Mouse (Mus musculus) lung, embryonic 15.5 days (tissue): ENCODE measurements around the gene Nceh1. TPM values are rescaled to one million over a fixed set of nuclear protein-coding genes. Genes with fewer than 3 reads are reported as not detected.
"Not testable (repeated sequence)": the region's sequence is repeated elsewhere in the genome, so short reads cannot be mapped to it uniquely, and the experiment has no call there.

Source experiments
- ATAC-seq: fragments of 200-750 bp; cut with Nextera tagmentation; 2 replicates; pipeline ENCODE4 v1.8.0; 2017; ENCODE audit warnings: moderate number of reproducible peaks, borderline replicate concordance; ENCODE audit not compliant: low FRiP score, low TSS enrichment; ENCODE audit errors: extremely low read depth
- H3K27ac ChIP-seq: fragments of 300-500 bp; sonication (generic); 2 replicates; pipeline ENCODE4 v1.5.1; 2015; ENCODE audit warnings: moderate library complexity, mild to moderate bottlenecking, inconsistent platforms
- H3K27me3 ChIP-seq: fragments of 300-500 bp; sonication (generic); 2 replicates; pipeline ENCODE4 v1.6.1; 2015; ENCODE audit warnings: inconsistent platforms
- H3K36me3 ChIP-seq: fragments of 300-500 bp; sonication (generic); 2 replicates; pipeline ENCODE4 v1.6.1; 2015; ENCODE audit warnings: inconsistent platforms
- H3K4me1 ChIP-seq: fragments of 300-500 bp; sonication (generic); 2 replicates; pipeline ENCODE4 v1.6.1; 2015; ENCODE audit warnings: inconsistent platforms
- H3K4me2 ChIP-seq: fragments of 300-500 bp; sonication (generic); 2 replicates; pipeline ENCODE4 v1.6.1; 2015; ENCODE audit warnings: inconsistent platforms, mild to moderate bottlenecking, moderate library complexity
- H3K4me3 ChIP-seq: fragments of 300-500 bp; sonication (generic); 2 replicates; pipeline ENCODE4 v1.5.1; 2015; ENCODE audit warnings: mild to moderate bottlenecking, inconsistent platforms
- H3K9ac ChIP-seq: fragments of 300-500 bp; sonication (generic); 2 replicates; pipeline ENCODE4 v1.6.1; 2015; ENCODE audit warnings: inconsistent platforms
- H3K9me3 ChIP-seq: fragments of 300-500 bp; sonication (generic); 2 replicates; pipeline ENCODE4 v1.6.1; 2016; ENCODE audit warnings: inconsistent platforms
- WGBS: fragments of 180-500 bp; shearing (Covaris S2); methylation state at CpG from one replicate; pipeline ENCODE4 v1.1.7; 2015; 5-methylcytosine and 5-hydroxymethylcytosine counted together
- polyA plus RNA-seq: library from polyadenylated mRNA; unstranded; fragments of >200 nt; fragmentation: Nextera tagmentation; extraction: Ambion mirVana; gene quantifications from 2 replicates; pipeline ENCODE4 v1.2.1, GENCODE M21; 2015

Nceh1 gene
- polyA plus RNA-seq, 1 experiment from 2014 or later = 8.5 TPM

GRCm38 (mm10) chr3:27272926-27273745, 90.4 kb downstream of the Nceh1 start:
- no peak overlapping the region for H3K27ac ChIP-seq
- H3K4me2 ChIP-seq = no peak overlapping the region

GRCm38 (mm10) chr3:27279286-27279925, 96.6 kb downstream of the Nceh1 start:
- not testable (repeated sequence) for ATAC-seq, H3K9ac ChIP-seq, H3K36me3 ChIP-seq, H3K27me3 ChIP-seq, H3K4me2 ChIP-seq, H3K9me3 ChIP-seq, H3K4me3 ChIP-seq, H3K27ac ChIP-seq
- 96% methylated on average over 14 of the region's 14 CpGs for WGBS
- peaks cover 21% of the 10 kb centered on the region for H3K4me1 ChIP-seq

More at GRCm38 (mm10) chr3:27272926-27273745, 90.4 kb downstream of the Nceh1 start:
- Histone ChIP-seq H3K4me1 (peaks cover 16% of the 10 kb centered on the region; the same call in 1 of the 2 replicates), H3K27me3 (no peaks in the 10 kb centered on the region), H3K36me3 (no peaks in the 10 kb centered on the region), H3K9me3 (no peaks in the 10 kb centered on the region), H3K4me3 (no peak overlapping the region), H3K9ac (no peak overlapping the region)
- no peak for ATAC-seq
- 35% methylated on average over 7 of the region's 7 CpGs for WGBS

GRCm38 (mm10) chr3:27280280-27280749, 97.5 kb downstream of the Nceh1 start:
- 0 out of 2 replicates have a peak, but pooled peaks have one; percentile 46 for ATAC-seq
- Histone ChIP-seq H3K27ac (peak overlapping the region; percentile 53), H3K4me2 (no peak overlapping the region), H3K36me3 (no peaks in the 10 kb centered on the region), H3K4me1 (peaks cover 21% of the 10 kb centered on the region), H3K9ac (no peak overlapping the region), H3K4me3 (no peak overlapping the region), H3K9me3 (no peaks in the 10 kb centered on the region), H3K27me3 (no peaks in the 10 kb centered on the region)
- 43% methylated on average over 11 of the region's 11 CpGs for WGBS

- 9% methylated on average over 27 of the region's 27 CpGs for WGBS
- no peaks in the 10 kb centered on the region for H3K9me3 ChIP-seq
- H3K27me3 ChIP-seq = no peaks in the 10 kb centered on the region
- no peak overlapping the region for H3K9ac ChIP-seq
- H3K27ac ChIP-seq = no peak overlapping the region
- no peak for ATAC-seq
- peaks cover 21% of the 10 kb centered on the region for H3K4me1 ChIP-seq
- peak overlapping the region; percentile 43 for H3K4me2 ChIP-seq
- peak overlapping the region; percentile 11 for H3K4me3 ChIP-seq
- no peaks in the 10 kb centered on the region for H3K36me3 ChIP-seq
Measured at GRCm38 (mm10) chr3:27283071-27283713, 100.4 kb downstream of the Nceh1 start.

- Histone ChIP-seq H3K27ac (no peak overlapping the region), H3K27me3 (no peaks in the 10 kb centered on the region), H3K36me3 (no peaks in the 10 kb centered on the region), H3K9ac (no peak overlapping the region), H3K4me1 (peaks cover 23% of the 10 kb centered on the region), H3K9me3 (no peaks in the 10 kb centered on the region), H3K4me2 (peak overlapping the region; percentile 43; the same call in 1 of the 2 replicates), H3K4me3 (no peak overlapping the region)
- ATAC-seq = no peak
- 58% methylated on average over 7 of the region's 7 CpGs for WGBS
Measured at GRCm38 (mm10) chr3:27283796-27284195, 101.0 kb downstream of the Nceh1 start.

DNA sequence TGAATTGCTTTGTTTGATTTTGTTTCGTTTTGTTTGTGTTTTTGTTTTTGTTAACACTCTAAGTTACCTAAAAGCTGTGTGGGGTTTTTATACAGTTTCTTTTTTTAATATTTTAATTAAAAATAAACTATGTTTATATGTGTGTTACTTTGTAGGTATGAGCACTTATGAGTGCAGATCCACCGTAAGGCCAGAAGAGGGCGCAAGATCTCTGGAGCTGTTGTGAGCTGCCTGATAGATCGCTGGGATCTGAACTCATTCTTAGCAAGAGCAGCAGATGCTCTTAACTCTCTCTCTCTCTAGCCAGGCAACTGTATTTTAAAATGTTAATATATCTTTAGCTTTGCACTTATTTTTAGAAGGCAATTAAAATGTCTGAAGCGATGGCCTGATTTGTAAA, 101.5 kb downstream of the Nceh1 start:
- no peak overlapping the region for H3K9ac ChIP-seq
- no peak overlapping the region for H3K4me2 ChIP-seq
- ATAC-seq = no peak
- H3K27ac ChIP-seq = no peak overlapping the region
- no peak overlapping the region for H3K4me3 ChIP-seq
- no peaks in the 10 kb centered on the region for H3K27me3 ChIP-seq
- WGBS = 91% methylated on average over 5 of the region's 5 CpGs
- no peaks in the 10 kb centered on the region for H3K36me3 ChIP-seq
- peaks cover 25% of the 10 kb centered on the region for H3K4me1 ChIP-seq
- H3K9me3 ChIP-seq = no peaks in the 10 kb centered on the region

- H3K4me2 ChIP-seq = no peak overlapping the region
- H3K36me3 ChIP-seq = no peaks in the 10 kb centered on the region
- peaks cover 25% of the 10 kb centered on the region for H3K4me1 ChIP-seq
- WGBS = 43% methylated on average over 9 of the region's 9 CpGs
- ATAC-seq = no peak; the same call in 1 of the 2 replicates
- no peaks in the 10 kb centered on the region for H3K27me3 ChIP-seq
- H3K9me3 ChIP-seq = no peaks in the 10 kb centered on the region
- no peak overlapping the region for H3K4me3 ChIP-seq
- H3K9ac ChIP-seq = no peak overlapping the region
- 0 out of 2 replicates have a peak overlapping the region, but pooled peaks have one; percentile 29 for H3K27ac ChIP-seq
Measured at GRCm38 (mm10) chr3:27285072-27285471, 102.3 kb downstream of the Nceh1 start.

GRCm38 (mm10) chr3:27288301-27288700, 105.5 kb downstream of the Nceh1 start:
- Histone ChIP-seq H3K9ac (no peak overlapping the region), H3K4me3 (no peak overlapping the region), H3K27ac (peak overlapping the region; percentile 36), H3K27me3 (no peaks in the 10 kb centered on the region), H3K4me2 (no peak overlapping the region), H3K4me1 (peaks cover 5% of the 10 kb centered on the region), H3K9me3 (no peaks in the 10 kb centered on the region), H3K36me3 (no peaks in the 10 kb centered on the region)
- ATAC-seq = no peak
- WGBS = 45% methylated on average over 2 of the region's 2 CpGs

DNA sequence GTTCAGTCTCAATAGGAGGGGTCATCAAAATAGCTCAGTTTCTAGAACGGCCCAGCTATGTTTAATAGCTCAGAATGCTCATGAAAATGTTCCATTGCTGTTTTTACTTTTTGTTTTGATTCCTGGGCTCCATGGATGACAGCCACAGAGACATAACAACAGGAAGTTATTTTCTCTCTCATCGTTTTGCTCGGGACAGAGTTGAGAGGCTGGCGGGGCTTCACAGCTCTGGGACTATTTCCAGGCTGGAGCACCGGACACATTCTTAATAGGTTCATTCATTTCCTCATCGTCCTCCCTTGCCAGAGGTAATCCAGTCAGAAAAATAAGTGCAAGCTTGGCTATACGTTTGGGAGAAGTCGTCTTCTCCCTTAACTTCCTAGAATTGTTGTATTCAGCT, 106.1 kb downstream of the Nceh1 start:
- ATAC-seq = no peak
- no peaks in the 10 kb centered on the region for H3K27me3 ChIP-seq
- 10% methylated on average over 8 of the region's 8 CpGs for WGBS
- H3K4me3 ChIP-seq = no peak overlapping the region
- no peaks in the 10 kb centered on the region for H3K9me3 ChIP-seq
- peak overlapping the region; percentile 36; the same call in 1 of the 2 replicates for H3K27ac ChIP-seq
- H3K4me2 ChIP-seq = no peak overlapping the region
- H3K9ac ChIP-seq = no peak overlapping the region
- no peaks in the 10 kb centered on the region for H3K36me3 ChIP-seq
- peaks cover 5% of the 10 kb centered on the region for H3K4me1 ChIP-seq

- no peak overlapping the region for H3K4me2 ChIP-seq
- no peak overlapping the region for H3K27ac ChIP-seq
- 90% methylated on average over 5 of the region's 5 CpGs for WGBS
- ATAC-seq = no peak
- peaks cover 5% of the 10 kb centered on the region for H3K4me1 ChIP-seq
- H3K9ac ChIP-seq = no peak overlapping the region
- no peaks in the 10 kb centered on the region for H3K9me3 ChIP-seq
- H3K36me3 ChIP-seq = no peaks in the 10 kb centered on the region
- no peak overlapping the region for H3K4me3 ChIP-seq
- no peaks in the 10 kb centered on the region for H3K27me3 ChIP-seq
Measured at GRCm38 (mm10) chr3:27290285-27290684, 107.5 kb downstream of the Nceh1 start.

DNA sequence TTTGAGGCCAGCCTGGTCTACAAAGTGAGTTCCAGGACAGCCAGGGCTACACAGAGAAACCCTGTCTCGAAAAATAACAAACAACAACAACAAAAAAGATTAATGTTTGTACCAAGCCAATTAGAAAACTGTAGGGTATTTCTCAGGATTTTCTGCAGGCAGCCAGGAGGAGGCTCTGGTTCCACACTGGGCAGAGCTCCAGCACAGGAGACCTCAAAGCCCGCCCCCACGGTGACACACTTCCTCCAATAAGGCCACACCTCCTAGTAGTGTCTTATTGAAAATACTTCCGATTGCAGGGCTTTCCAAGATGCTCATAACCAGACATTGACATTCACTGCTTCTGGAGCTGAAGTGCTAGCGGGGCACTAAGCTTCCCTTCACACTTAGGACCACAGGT, 108.2 kb downstream of the Nceh1 start:
- not testable (repeated sequence) for ATAC-seq, H3K27me3 ChIP-seq, H3K9ac ChIP-seq, H3K4me3 ChIP-seq, H3K9me3 ChIP-seq, H3K27ac ChIP-seq, H3K4me2 ChIP-seq, H3K4me1 ChIP-seq, H3K36me3 ChIP-seq
- WGBS = 83% methylated on average over 5 of the region's 5 CpGs

GRCm38 (mm10) chr3:27291411-27291810, 108.6 kb downstream of the Nceh1 start:
- not testable (repeated sequence) for H3K4me1 ChIP-seq, H3K36me3 ChIP-seq, H3K4me2 ChIP-seq, H3K4me3 ChIP-seq, ATAC-seq, H3K9me3 ChIP-seq, H3K27me3 ChIP-seq, H3K9ac ChIP-seq, H3K27ac ChIP-seq
- 79% methylated on average over 4 of the region's 4 CpGs for WGBS
